Mouse (Mus musculus): ENCODE results near the gene Ms4a6d.
"Not testable (repeated sequence)": the region's sequence is repeated elsewhere in the genome, so short reads cannot be mapped to it uniquely, and the experiment has no call there.

Gene Ms4a6d

GRCm38 (mm10) chr19:11547911-11548310 lies 56.7 kb downstream of the Ms4a6d start:
- DNase-seq: no peak

- DNase-seq: not testable (repeated sequence)
Measured at GRCm38 (mm10) chr19:11544383-11544782, 60.3 kb downstream of the Ms4a6d start.

- not testable (repeated sequence) for DNase-seq
Measured at GRCm38 (mm10) chr19:11540166-11540821, 64.4 kb downstream of the Ms4a6d start.

DNA sequence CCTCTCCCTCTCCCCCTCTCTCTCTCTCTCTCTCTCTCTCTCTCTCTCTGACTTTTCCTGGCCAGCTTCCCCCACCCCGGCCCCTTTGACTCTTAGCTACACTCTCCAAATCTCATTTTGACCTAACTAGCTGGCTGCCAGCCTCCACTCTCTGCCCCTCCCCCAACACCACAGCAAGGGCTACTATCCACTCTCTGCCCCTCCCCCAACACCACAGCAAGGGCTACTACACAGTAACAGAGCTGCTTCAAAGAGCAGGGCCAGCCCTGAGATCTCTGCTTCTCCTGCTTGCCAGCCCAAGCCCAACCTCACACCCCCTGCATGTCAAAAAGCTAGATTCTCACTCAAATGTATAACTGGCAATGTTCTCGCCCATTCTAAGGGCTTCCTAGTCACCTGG lies 67.3 kb downstream of the Ms4a6d start:
- no peak for DNase-seq

All from right cerebral cortex, postnatal 25 days (tissue).